21 mouse cellular contexts compared by ENCODE assay signal in the genomic region with DNA sequence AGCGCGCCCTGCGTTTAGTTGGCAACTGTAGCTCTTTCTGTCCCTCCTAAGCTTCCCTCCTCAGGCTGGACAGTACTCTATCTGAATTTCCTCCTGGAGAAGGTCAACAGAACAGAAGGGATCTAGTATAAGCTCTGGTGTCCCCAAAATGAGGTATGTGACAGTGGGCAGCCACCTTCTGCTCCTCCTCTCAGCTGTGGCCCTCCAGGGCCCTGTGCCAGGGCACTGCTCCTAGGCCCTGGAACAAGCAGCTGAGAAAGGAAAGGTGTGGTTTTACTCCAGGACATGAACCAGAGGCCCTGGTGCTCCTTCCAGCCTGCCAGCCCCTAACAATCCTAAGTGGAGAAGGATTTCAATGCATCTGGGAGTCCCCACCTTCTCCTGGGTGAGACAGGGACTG. TPM values are rescaled to one million over a fixed set of nuclear protein-coding genes. Genes with fewer than 3 reads are reported as not detected.
DNase-seq lines count a peak whose midpoint lies in the region; ATAC-seq lines count a peak whose summit lies in the region.
"Had no signal": no experiment of that assay in that cellular context is flagged by ENCODE, and none has a peak within 500 bp of the region (broad histone marks: within the 10 kb centered on the region; RNA-seq: fewer than 3 reads in every experiment).

No protein-coding gene starts in this region.

- peak; percentile 81 for DNase-seq in brain, adult 2 months (ENCODE audit: low read depth, low spot score)
- peak; percentile 47 for DNase-seq in cerebellum, adult 11 months
- peak; percentile 50 for DNase-seq in cerebellum, adult 8-10 months
- peak; percentile 43 to 49 for DNase-seq in cerebellum, postnatal 14 days
- no peak for DNase-seq in forebrain, embryonic 11.5 days (ENCODE audit: low spot score)
- DNase-seq: adrenal gland, adult 2 months; adrenal gland, postnatal 25 days; embryo, embryonic 11 days; gastrocnemius, postnatal 36 days; heart, adult 2 months; kidney, adult 11 months; kidney, adult 9 months had no signal

- no peaks in the 10 kb centered on the region for H3K4me1 ChIP-seq in liver, embryonic 12.5 days
- no peaks in the 10 kb centered on the region for H3K4me1 ChIP-seq in intestine, embryonic 16.5 days (ENCODE audit: control insufficient read depth, insufficient read depth, low read length)
- no peaks in the 10 kb centered on the region; the same call in 1 of the 2 replicates for H3K4me1 ChIP-seq in forebrain, embryonic 11.5 days (replicated peaks; ENCODE audit: control insufficient read depth, insufficient read depth, low read length)
- H3K4me1 ChIP-seq: embryonic facial prominence, embryonic 15.5 days; forebrain, embryonic 15.5 days; heart, embryonic 12.5 days had no signal

- no peaks in the 10 kb centered on the region for H3K36me3 ChIP-seq in liver, embryonic 12.5 days
- H3K36me3 ChIP-seq in intestine, embryonic 16.5 days (ENCODE audit: control insufficient read depth, insufficient read depth, low read length) = no peaks in the 10 kb centered on the region
- no peaks in the 10 kb centered on the region for H3K36me3 ChIP-seq in forebrain, embryonic 11.5 days (ENCODE audit: control insufficient read depth, insufficient read depth, low read length)
- H3K36me3 ChIP-seq: embryonic facial prominence, embryonic 15.5 days; forebrain, embryonic 10.5 days; forebrain, embryonic 15.5 days; heart, embryonic 12.5 days; hindbrain, embryonic 15.5 days had no signal

- WGBS in liver, embryonic 12.5 days (ENCODE audit: insufficient replicate concordance) = 79% methylated on average over 3 of the region's 3 CpGs
- WGBS in intestine, embryonic 16.5 days = 95% methylated on average over 3 of the region's 3 CpGs
- 92% methylated on average over 3 of the region's 3 CpGs for WGBS in forebrain, embryonic 11.5 days

- no peak for ATAC-seq in liver, embryonic 12.5 days
- ATAC-seq in intestine, embryonic 16.5 days = no peak
- ATAC-seq in forebrain, embryonic 11.5 days (replicated peaks; ENCODE audit: low FRiP score) = no peak
- ATAC-seq: forebrain, embryonic 15.5 days; inflammation-experienced regulatory T-cells, adult 6 months had no signal

- H3K4me2 ChIP-seq in liver, embryonic 12.5 days = no peak overlapping the region
- no peak overlapping the region for H3K4me2 ChIP-seq in intestine, embryonic 16.5 days (ENCODE audit: low read depth, low read length)
- no peak overlapping the region for H3K4me2 ChIP-seq in forebrain, embryonic 11.5 days (ENCODE audit: low read depth, low read length, severe bottlenecking)
- H3K4me2 ChIP-seq: embryonic facial prominence, embryonic 15.5 days; forebrain, embryonic 15.5 days; heart, embryonic 12.5 days; hindbrain, embryonic 15.5 days had no signal

- H3K9me3 ChIP-seq in liver, embryonic 12.5 days (replicated peaks) = no peaks in the 10 kb centered on the region
- no peaks in the 10 kb centered on the region for H3K9me3 ChIP-seq in intestine, embryonic 16.5 days (ENCODE audit: control insufficient read depth, low read length)
- H3K9me3 ChIP-seq in forebrain, embryonic 11.5 days (ENCODE audit: control insufficient read depth, low read length) = no peaks in the 10 kb centered on the region
- H3K9me3 ChIP-seq: embryonic facial prominence, embryonic 15.5 days; forebrain, embryonic 10.5 days; forebrain, embryonic 15.5 days; heart, embryonic 12.5 days; hindbrain, embryonic 15.5 days had no signal

- no peak overlapping the region for H3K9ac ChIP-seq in liver, embryonic 12.5 days
- no peak overlapping the region for H3K9ac ChIP-seq in intestine, embryonic 16.5 days (ENCODE audit: low read depth, low read length)
- H3K9ac ChIP-seq in forebrain, embryonic 11.5 days (ENCODE audit: low read length) = no peak overlapping the region
- H3K9ac ChIP-seq: embryonic facial prominence, embryonic 15.5 days; forebrain, embryonic 15.5 days; heart, embryonic 12.5 days; hindbrain, embryonic 15.5 days had no signal

- H3K27ac ChIP-seq in liver, embryonic 12.5 days = no peak overlapping the region
- H3K27ac ChIP-seq in intestine, embryonic 16.5 days (ENCODE audit: low read length) = no peak overlapping the region
- no peak overlapping the region for H3K27ac ChIP-seq in forebrain, embryonic 11.5 days (ENCODE audit: low read depth, low read length)
- H3K27ac ChIP-seq: embryonic facial prominence, embryonic 15.5 days; forebrain, embryonic 10.5 days; forebrain, embryonic 15.5 days; heart, adult 2 months; hindbrain, embryonic 15.5 days had no signal

- no peak overlapping the region for H3K4me3 ChIP-seq in liver, embryonic 12.5 days
- H3K4me3 ChIP-seq in intestine, embryonic 16.5 days (ENCODE audit: low read length) = no peak overlapping the region
- no peak overlapping the region for H3K4me3 ChIP-seq in forebrain, embryonic 11.5 days (ENCODE audit: low read depth, low read length)
- H3K4me3 ChIP-seq: embryonic facial prominence, embryonic 15.5 days; erythroblast, embryonic 14.5 days; forebrain, embryonic 10.5 days; forebrain, embryonic 15.5 days; heart, adult 2 months; heart, embryonic 12.5 days; hindbrain, embryonic 15.5 days had no signal

- no peaks in the 10 kb centered on the region for H3K27me3 ChIP-seq in liver, embryonic 12.5 days (replicated peaks)
- H3K27me3 ChIP-seq in intestine, embryonic 16.5 days (replicated peaks; ENCODE audit: control insufficient read depth, insufficient read depth, low read length) = no peaks in the 10 kb centered on the region
- no peaks in the 10 kb centered on the region for H3K27me3 ChIP-seq in forebrain, embryonic 11.5 days (ENCODE audit: control insufficient read depth, insufficient read depth, low read length)
- H3K27me3 ChIP-seq: embryonic facial prominence, embryonic 15.5 days; forebrain, embryonic 15.5 days; hindbrain, embryonic 15.5 days had no signal

RNA-seq across cellular contexts. Expression of a gene that starts 51.1 kb away (rescaled TPM):
- polyA plus RNA-seq in liver, embryonic 12.5 days (2016; fragmentation: Nextera tagmentation; extraction: Ambion mirVana) = 0.27 and 0.43 TPM in 2 replicates
- 1.7 and 2.5 TPM in 2 replicates for polyA plus RNA-seq in intestine, embryonic 16.5 days (2015; fragmentation: Nextera tagmentation; extraction: Ambion mirVana)
- polyA plus RNA-seq in forebrain, embryonic 11.5 days (2014; fragmentation: Nextera tagmentation; extraction: Ambion mirVana) = 3.4 and 4.0 TPM in 2 replicates
- polyA plus RNA-seq: inflammation-experienced regulatory T-cells, adult 6 months had no signal
